Mouse (Mus musculus) MEL (cell line): ENCODE measurements at regions not wholly inside any gene's neighbourhood (a gene's known extent, or its start where the extent isn't known, plus 50 kb on each side); places are given as distances from the start of the nearest gene placed in this dataset.

Experiments
- DNase-seq: peaks from one replicate; pipeline ENCODE4 v3.0.0; 2011; ENCODE audit warnings: low read depth, low spot score
- H3K27ac ChIP-seq: 2 replicates; pipeline ENCODE4 v1.5.1; 2012; ENCODE audit warnings: low read depth, mild to moderate bottlenecking, control low read depth, low read length, moderate library complexity; ENCODE audit not compliant: control insufficient read depth
- H3K27me3 ChIP-seq, 2 experiments: fragments of 150-350 bp in 1 of 2; sonication (generic) in 1 of 2; 2 replicates each; pipeline ENCODE4 v1.6.1; 2012; ENCODE audit warnings: low read length in 2 of 2, mild to moderate bottlenecking in 2 of 2, improper control_type of control experiment in 1 of 2, moderate library complexity in 1 of 2; ENCODE audit not compliant: insufficient read depth in 2 of 2, control insufficient read depth in 1 of 2
- H3K36me3 ChIP-seq, 2 experiments: 2 replicates each; pipeline ENCODE4 v1.6.1; 2012 to 2014; ENCODE audit warnings: low read length in 2 of 2, improper control_type of control experiment in 1 of 2, inconsistent platforms in 1 of 2, mild to moderate bottlenecking in 1 of 2; ENCODE audit not compliant: insufficient read depth in 2 of 2, control insufficient read depth in 1 of 2
- H3K4me1 ChIP-seq, 2 experiments: fragments of 150-350 bp in 1 of 2; sonication (generic) in 1 of 2; 2 replicates each; pipeline ENCODE4 v1.6.1; 2012; ENCODE audit warnings: low read length in 2 of 2, improper control_type of control experiment in 1 of 2, mild to moderate bottlenecking in 1 of 2; ENCODE audit not compliant: insufficient read depth in 2 of 2, control insufficient read depth in 1 of 2
- H3K4me3 ChIP-seq, 2 experiments: fragments of 150-350 bp in 1 of 2; sonication (generic) in 1 of 2; 2 replicates each; pipeline ENCODE4 v1.5.1; 2012; ENCODE audit warnings: low read depth in 2 of 2, low read length in 2 of 2, mild to moderate bottlenecking in 2 of 2, moderate library complexity in 2 of 2, control low read depth in 1 of 2, improper control_type of control experiment in 1 of 2; ENCODE audit not compliant: control insufficient read depth in 1 of 2, insufficient read depth in 1 of 2
- H3K79me2 ChIP-seq: 2 replicates; pipeline ENCODE4 v1.6.1; 2012; ENCODE audit warnings: mild to moderate bottlenecking, low read length, moderate library complexity; ENCODE audit not compliant: control insufficient read depth, poor library complexity, insufficient read depth
- H3K9ac ChIP-seq: 2 replicates; pipeline ENCODE4 v1.6.1; 2012; ENCODE audit warnings: low read depth, mild to moderate bottlenecking, control low read depth, low read length, moderate library complexity; ENCODE audit not compliant: control insufficient read depth, poor library complexity, severe bottlenecking
- H3K9me3 ChIP-seq: fragments of 150-350 bp; sonication (generic); replicated peaks from 2 replicates; pipeline ENCODE4 v1.6.1; 2012; ENCODE audit warnings: mild to moderate bottlenecking, low read length, improper control_type of control experiment, moderate library complexity; ENCODE audit not compliant: insufficient read depth
- BHLHE40 ChIP-seq: IDR thresholded peaks from 2 replicates; pipeline ENCODE4 v1.6.1; 2012; ENCODE audit warnings: low read depth, mild to moderate bottlenecking, inconsistent platforms, low read length, improper control_type of control experiment, borderline replicate concordance
- CHD2 ChIP-seq: IDR thresholded peaks from 2 replicates; pipeline ENCODE4 v1.6.1; 2011; ENCODE audit warnings: low read length, improper control_type of control experiment
- CTCF ChIP-seq, 3 experiments: IDR thresholded peaks in 2 of 3; conservative IDR thresholded peaks in 1 of 3; 2 replicates each; pipeline ENCODE4 v1.5.1; 2011 to 2012; ENCODE audit warnings: low read length in 3 of 3, low read depth in 2 of 3, mild to moderate bottlenecking in 2 of 3, improper control_type of control experiment in 1 of 3, inconsistent platforms in 1 of 3, mixed read lengths in 1 of 3, moderate library complexity in 1 of 3; ENCODE audit not compliant: control insufficient read depth in 1 of 3, insufficient read depth in 1 of 3, poor library complexity in 1 of 3, severe bottlenecking in 1 of 3
- E2F4 ChIP-seq: IDR thresholded peaks from 2 replicates; pipeline ENCODE4 v1.6.1; 2011; ENCODE audit warnings: low read depth, low read length, improper control_type of control experiment, borderline replicate concordance
- ETS1 ChIP-seq: IDR thresholded peaks from 2 replicates; pipeline ENCODE4 v1.6.1; 2012; ENCODE audit warnings: low read depth, mild to moderate bottlenecking, inconsistent platforms, low read length, improper control_type of control experiment, moderate library complexity
- GATA1 ChIP-seq: IDR thresholded peaks from 2 replicates; pipeline ENCODE4 v1.6.1; 2011; ENCODE audit warnings: low read depth, low read length, improper control_type of control experiment
- HCFC1 ChIP-seq: IDR thresholded peaks from 2 replicates; pipeline ENCODE4 v1.6.1; 2012; ENCODE audit warnings: low read depth, mild to moderate bottlenecking, inconsistent platforms, low read length, improper control_type of control experiment, moderate library complexity
- JUND ChIP-seq: IDR thresholded peaks from 2 replicates; pipeline ENCODE4 v1.6.1; 2011; ENCODE audit warnings: low read depth, mild to moderate bottlenecking, improper control_type of control experiment, low read length
- MAZ ChIP-seq: IDR thresholded peaks from 2 replicates; pipeline ENCODE4 v1.6.1; 2012; ENCODE audit warnings: low read depth, mild to moderate bottlenecking, inconsistent platforms, low read length, improper control_type of control experiment
- MEF2A ChIP-seq: IDR thresholded peaks from 2 replicates; pipeline ENCODE4 v1.6.1; 2014; ENCODE audit warnings: low read depth, mild to moderate bottlenecking, inconsistent platforms, low read length, improper control_type of control experiment; ENCODE audit not compliant: poor library complexity, insufficient replicate concordance, severe bottlenecking; ENCODE audit errors: extremely low read depth
- MXI1 ChIP-seq: IDR thresholded peaks from 2 replicates; pipeline ENCODE4 v1.6.1; 2011; ENCODE audit warnings: mild to moderate bottlenecking, low read depth, low read length, improper control_type of control experiment
- MYB ChIP-seq: IDR thresholded peaks from 2 replicates; pipeline ENCODE4 v1.6.1; 2011; ENCODE audit warnings: mild to moderate bottlenecking, low read depth, low read length, improper control_type of control experiment
- NELFE ChIP-seq: IDR thresholded peaks from 2 replicates; pipeline ENCODE4 v1.6.1; 2011; ENCODE audit warnings: low read depth, low read length, improper control_type of control experiment
- NRF1 ChIP-seq: IDR thresholded peaks from 2 replicates; pipeline ENCODE4 v1.6.1; 2014; ENCODE audit warnings: low read depth, mild to moderate bottlenecking, inconsistent platforms, low read length, improper control_type of control experiment, moderate library complexity; ENCODE audit not compliant: poor library complexity, insufficient read depth, severe bottlenecking
- POLR2A ChIP-seq, 2 experiments: IDR thresholded peaks; 2 replicates each; pipeline ENCODE4 v1.6.1; 2011 to 2012; ENCODE audit warnings: low read length in 2 of 2, mild to moderate bottlenecking in 2 of 2, control low read depth in 1 of 2, improper control_type of control experiment in 1 of 2, low read depth in 1 of 2, moderate library complexity in 1 of 2; ENCODE audit not compliant: control insufficient read depth in 1 of 2, insufficient read depth in 1 of 2, poor library complexity in 1 of 2
- POLR2AphosphoS5 ChIP-seq: IDR thresholded peaks from 2 replicates; pipeline ENCODE4 v1.6.1; 2012; ENCODE audit warnings: low read depth, borderline replicate concordance, mild to moderate bottlenecking, inconsistent platforms, low read length, moderate library complexity, mixed read lengths
- RCOR1 ChIP-seq: IDR thresholded peaks from 2 replicates; pipeline ENCODE4 v1.6.1; 2012; ENCODE audit warnings: low read depth, mild to moderate bottlenecking, inconsistent platforms, low read length, improper control_type of control experiment
- SMC3 ChIP-seq: IDR thresholded peaks from 2 replicates; pipeline ENCODE4 v1.6.1; 2011; ENCODE audit warnings: low read depth, low read length, improper control_type of control experiment
- TBP ChIP-seq: IDR thresholded peaks from 2 replicates; pipeline ENCODE4 v1.8.0; 2011; ENCODE audit warnings: low read depth, low read length, improper control_type of control experiment
- UBTF ChIP-seq: IDR thresholded peaks from 2 replicates; pipeline ENCODE4 v1.6.1; 2012; ENCODE audit warnings: low read depth, mild to moderate bottlenecking, inconsistent platforms, low read length, improper control_type of control experiment, moderate library complexity, borderline replicate concordance; ENCODE audit not compliant: insufficient read depth
- ZKSCAN1 ChIP-seq: IDR thresholded peaks from 2 replicates; pipeline ENCODE4 v1.6.1; 2012; ENCODE audit warnings: low read depth, mild to moderate bottlenecking, inconsistent platforms, low read length, improper control_type of control experiment, moderate library complexity

DNA sequence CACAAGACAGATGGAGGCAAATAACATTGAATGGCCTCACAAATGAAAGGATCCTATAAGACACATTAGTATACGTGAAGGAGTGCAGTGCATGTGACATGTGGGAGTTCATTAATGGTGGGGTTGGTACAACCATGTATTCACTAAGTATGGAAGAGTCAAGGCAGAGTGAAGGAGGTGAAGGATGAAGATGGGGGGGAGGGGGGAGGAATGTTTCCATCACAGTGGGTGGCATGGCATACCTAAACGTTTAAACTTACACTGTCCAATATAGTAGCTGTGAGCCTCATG lies 386.5 kb upstream of the Pik3r1 start:
- H3K4me1 ChIP-seq: no peaks in the 10 kb centered on the region
- H3K79me2 ChIP-seq: no peaks in the 10 kb centered on the region
- H3K9ac ChIP-seq: no peak overlapping the region
- no peaks in the 10 kb centered on the region for H3K9me3 ChIP-seq
- no peak for TF ChIP-seq BHLHE40
- TF ChIP-seq MEF2A: no peak
- no peak for TF ChIP-seq CHD2
- no peak for TF ChIP-seq POLR2A (IDR thresholded peaks at IDR 0.05; ENCODE audit: control insufficient read depth in 1 of 2, insufficient read depth in 1 of 2, low read depth in 1 of 2, low read length in 2 of 2, poor library complexity in 1 of 2)
- TF ChIP-seq HCFC1: no peak
- no peak for TF ChIP-seq RCOR1
- no peak for TF ChIP-seq GATA1
- TF ChIP-seq SMC3: no peak
- no peak for TF ChIP-seq MAZ
- no peak for TF ChIP-seq JUND
- no peak for TF ChIP-seq CTCF (IDR thresholded peaks at IDR 0.05 in 2 of 3, conservative IDR thresholded peaks at IDR 0.05 in 1 of 3; ENCODE audit: control insufficient read depth in 1 of 3, insufficient read depth in 1 of 3, low read depth in 2 of 3, low read length in 3 of 3, poor library complexity in 1 of 3, severe bottlenecking in 1 of 3)
- no peak for TF ChIP-seq MXI1
- TF ChIP-seq UBTF: no peak
- no peak for TF ChIP-seq ETS1
- no peak for TF ChIP-seq POLR2AphosphoS5
- TF ChIP-seq, all 39 proteins: peak for 0
- Histone ChIP-seq H3K27me3 (no peaks in the 10 kb centered on the region), H3K27ac (no peak overlapping the region), H3K36me3 (no peaks in the 10 kb centered on the region), H3K4me3 (no peak overlapping the region)
- no peak for DNase-seq

DNA sequence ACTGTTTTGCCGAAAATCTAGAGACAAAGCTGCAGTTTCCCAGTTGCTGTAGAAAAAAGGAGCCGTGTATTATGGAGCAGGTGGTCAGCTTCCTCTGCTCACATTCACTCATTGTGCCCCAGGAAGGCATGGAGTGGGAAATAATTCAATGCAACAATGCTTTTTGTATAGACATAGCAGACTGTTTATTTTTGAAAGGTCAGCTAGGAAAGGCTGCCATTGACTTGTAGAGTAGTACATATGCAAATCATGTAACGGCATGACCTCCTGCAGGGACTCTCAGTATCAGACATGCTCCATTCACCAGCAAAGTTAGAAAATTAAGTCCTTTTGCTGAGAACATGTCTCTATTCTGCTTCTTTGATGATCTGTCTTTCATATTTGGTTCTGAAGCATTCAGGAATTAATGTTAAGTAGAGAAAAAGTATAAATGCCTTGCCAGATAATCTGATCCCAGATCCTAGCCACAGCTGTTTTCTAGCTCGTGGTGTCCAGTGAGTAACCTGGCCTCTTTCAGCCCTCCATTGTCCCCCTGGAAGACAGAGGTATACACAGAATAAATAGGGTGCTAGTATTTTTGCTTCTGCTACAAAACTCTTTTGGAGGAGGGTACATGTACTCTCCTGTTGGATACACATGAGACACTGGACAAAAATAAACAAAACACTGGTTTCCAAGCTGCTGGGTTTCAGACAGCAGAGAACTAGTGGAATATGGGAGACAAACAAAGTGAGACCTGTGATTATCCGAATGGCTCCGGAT lies 389.5 kb upstream of the Pik3r1 start:
- H3K4me1 ChIP-seq: no peaks in the 10 kb centered on the region
- no peak overlapping the region for H3K9ac ChIP-seq
- H3K79me2 ChIP-seq: no peaks in the 10 kb centered on the region
- H3K9me3 ChIP-seq: no peaks in the 10 kb centered on the region
- H3K27ac ChIP-seq: no peak overlapping the region
- no peak for TF ChIP-seq JUND
- no peak for TF ChIP-seq RCOR1
- no peak for TF ChIP-seq NRF1
- no peak for TF ChIP-seq UBTF
- no peak for TF ChIP-seq MYB
- TF ChIP-seq MXI1: no peak
- no peak for TF ChIP-seq NELFE
- no peak for TF ChIP-seq SMC3
- no peak for TF ChIP-seq E2F4
- no peak for TF ChIP-seq TBP
- no peak for TF ChIP-seq ZKSCAN1
- TF ChIP-seq MEF2A: no peak
- DNase-seq: no peak
- no peaks in the 10 kb centered on the region for H3K27me3 ChIP-seq
- H3K4me3 ChIP-seq: no peak overlapping the region
- no peaks in the 10 kb centered on the region for H3K36me3 ChIP-seq
